Mouse (Mus musculus): ENCODE results near the gene Atp13a5. TPM values are rescaled to one million over a fixed set of nuclear protein-coding genes. Genes with fewer than 3 reads are reported as not detected.

The Atp13a5 gene
- 10 to 100 TPM; 12.5 to 13.0 TPM for total RNA-seq (2021)
- long read RNA-seq, full-length matches to known transcripts = 3 of 5 reads
- long read RNA-seq, partial matches to known transcripts = 0 of 5 reads
- long read RNA-seq, other reads (novel, unspliced or antisense) = 2 of 5 reads

- DNase-seq (ENCODE audit: low spot score in 2 of 2) = no peak
Measured at GRCm38 (mm10) chr16:29378458-29378857, at the start of gene Atp13a5. Atp13a5 (minus strand) TSS chr16:29378732.

- no peak for DNase-seq (ENCODE audit: low spot score in 2 of 2)
Measured at GRCm38 (mm10) chr16:29414822-29415221, 36.3 kb upstream of the Atp13a5 start.

GRCm38 (mm10) chr16:29407319-29407718, 28.8 kb upstream of the Atp13a5 start:
- no peak for DNase-seq (ENCODE audit: low spot score in 2 of 2)

DNA sequence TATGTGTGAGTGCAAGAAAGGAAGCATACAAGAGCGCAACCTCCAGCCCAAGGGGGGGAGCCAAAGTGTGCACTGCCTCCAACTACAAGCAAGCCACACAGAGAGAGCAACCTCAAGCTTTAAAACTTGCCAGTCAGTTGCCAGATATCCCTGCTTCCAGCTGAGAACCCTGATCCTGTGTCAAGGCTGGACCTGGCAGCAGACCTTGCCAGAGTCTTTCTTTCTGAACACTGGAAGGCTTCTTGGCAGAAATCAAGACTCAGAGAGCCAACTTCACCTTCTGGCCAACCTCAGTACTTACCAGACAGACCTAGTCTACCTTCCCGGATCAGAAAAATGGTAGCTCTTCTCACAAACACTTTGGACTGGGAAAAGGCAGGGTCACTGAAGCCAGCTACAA, 20.5 kb upstream of the Atp13a5 start:
- DNase-seq (ENCODE audit: low spot score in 2 of 2) = peak; percentile 5 to 33

GRCm38 (mm10) chr16:29384781-29385180, 6.2 kb upstream of the Atp13a5 start:
- no peak for DNase-seq (ENCODE audit: low spot score in 2 of 2)

DNA sequence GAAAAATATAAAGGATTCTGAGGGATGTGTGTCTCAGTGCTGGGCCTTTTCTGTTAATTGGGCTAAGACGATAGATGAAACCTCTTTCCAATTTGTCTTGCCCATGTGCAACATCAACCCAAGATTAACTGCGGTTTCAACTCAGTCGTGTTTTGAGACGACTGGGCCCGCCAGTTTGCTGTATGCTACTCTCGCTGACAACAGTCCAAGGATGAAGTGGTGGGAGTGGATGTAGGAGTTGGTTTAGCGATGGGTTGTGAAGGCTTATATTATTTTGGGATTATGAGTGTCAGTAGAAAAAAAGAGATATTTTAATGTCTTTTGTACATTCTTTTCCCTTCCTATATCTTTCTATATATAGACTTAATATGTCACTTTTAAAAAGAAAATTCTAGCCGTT, 3.9 kb downstream of the Atp13a5 start:
- no peak for DNase-seq (ENCODE audit: low spot score in 2 of 2)

GRCm38 (mm10) chr16:29331351-29332044, 47.0 kb downstream of the Atp13a5 start:
- DNase-seq (ENCODE audit: low spot score in 2 of 2) = peak in 1 of 2 experiments; percentile 14

GRCm38 (mm10) chr16:29330948-29331347, 47.6 kb downstream of the Atp13a5 start:
- no peak for DNase-seq (ENCODE audit: low spot score in 2 of 2)

GRCm38 (mm10) chr16:29329213-29329612, 49.3 kb downstream of the Atp13a5 start:
- DNase-seq (ENCODE audit: low spot score in 2 of 2) = no peak

DNA sequence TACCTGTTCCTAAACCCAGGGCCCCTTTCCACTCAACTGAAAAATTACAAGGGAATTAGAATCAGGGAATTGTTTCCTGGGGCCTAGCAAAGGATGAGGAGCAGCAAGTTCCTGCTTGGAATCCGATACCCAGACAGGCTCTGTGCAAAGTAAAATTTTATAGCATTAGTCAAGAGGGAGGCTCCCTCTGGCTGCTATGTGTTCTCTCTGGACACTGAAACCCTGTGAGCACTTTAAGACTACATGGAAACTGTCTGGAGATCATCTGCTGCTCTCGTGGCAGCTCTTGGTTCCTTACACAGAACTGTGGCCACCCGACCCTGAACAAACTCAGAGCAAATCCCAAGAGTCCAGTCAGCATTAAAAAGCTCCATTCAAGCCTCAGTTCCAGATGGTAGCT, 50.6 kb downstream of the Atp13a5 start:
- DNase-seq (ENCODE audit: low spot score in 2 of 2) = no peak

DNA sequence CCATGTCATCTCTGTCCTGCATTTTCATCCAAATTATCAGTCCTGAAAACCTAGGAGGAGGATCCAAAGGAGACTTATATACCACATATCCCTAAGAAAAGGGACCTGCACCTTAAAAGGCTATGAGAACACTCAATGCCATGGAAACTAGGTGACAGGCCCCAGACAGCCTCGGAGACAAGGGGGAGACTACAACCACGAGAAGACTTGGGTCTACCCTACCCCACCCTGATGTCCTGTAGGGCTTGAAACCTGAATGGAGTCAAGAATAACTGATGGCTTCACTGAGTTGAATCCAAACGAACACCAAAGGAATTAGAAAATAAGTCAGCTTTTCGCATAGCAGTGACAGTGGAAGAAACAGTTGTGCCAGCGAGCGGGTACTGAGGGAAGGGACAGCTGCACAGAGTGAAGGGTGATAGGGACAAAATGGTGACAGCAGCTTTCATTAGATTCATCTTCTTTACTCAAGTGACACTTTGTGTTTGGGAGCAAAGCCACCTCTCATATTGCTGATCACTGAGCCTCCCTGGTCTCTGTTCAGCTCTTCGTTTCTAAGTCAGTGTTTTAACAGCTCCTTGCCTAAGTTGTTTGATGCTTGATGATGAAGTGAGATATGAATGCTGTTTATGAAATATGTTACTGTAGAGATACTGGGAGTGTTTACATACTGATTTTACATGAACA, 53.2 kb downstream of the Atp13a5 start:
- no peak for DNase-seq (ENCODE audit: low spot score in 2 of 2)

DNA sequence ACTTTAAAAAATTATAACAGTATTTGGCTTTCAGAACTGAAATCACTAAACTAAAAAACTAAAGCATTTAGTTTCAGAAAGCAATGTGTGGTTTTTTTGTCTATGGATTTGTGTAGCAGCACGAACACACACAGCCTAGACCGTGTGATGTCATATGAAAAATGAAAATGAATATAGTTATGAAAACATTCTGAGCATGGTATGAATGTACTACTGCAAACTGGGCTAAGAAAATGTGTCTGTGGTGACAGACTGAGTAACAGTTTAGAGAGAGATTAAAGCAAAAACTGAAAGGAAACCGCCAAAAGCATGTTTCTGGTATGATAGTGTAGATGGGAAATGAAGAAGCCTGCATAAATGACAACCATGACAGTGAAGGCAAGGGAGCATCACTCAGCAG, 57.8 kb downstream of the Atp13a5 start:
- DNase-seq (ENCODE audit: low spot score in 2 of 2) = no peak

DNA sequence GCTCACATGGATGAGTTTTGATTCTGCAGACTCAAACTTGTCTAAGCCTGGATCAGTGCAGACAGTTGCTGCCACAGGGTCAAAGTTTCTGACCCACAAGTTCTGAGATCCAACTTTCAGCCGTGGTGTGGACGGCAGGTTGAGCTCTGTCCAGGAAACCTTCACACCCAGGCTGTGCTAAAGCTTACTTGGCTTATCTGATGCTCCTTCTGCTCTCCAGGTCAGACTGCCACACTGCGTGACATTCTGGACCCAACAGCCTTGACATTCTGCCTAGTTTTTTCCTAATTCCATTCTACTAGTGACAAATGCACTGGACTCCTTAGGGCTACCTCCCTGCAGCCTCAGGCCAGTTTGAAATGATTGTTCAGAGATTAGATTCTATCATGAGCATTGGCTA, 63.1 kb downstream of the Atp13a5 start:
- no peak for DNase-seq (ENCODE audit: low spot score in 2 of 2)

DNA sequence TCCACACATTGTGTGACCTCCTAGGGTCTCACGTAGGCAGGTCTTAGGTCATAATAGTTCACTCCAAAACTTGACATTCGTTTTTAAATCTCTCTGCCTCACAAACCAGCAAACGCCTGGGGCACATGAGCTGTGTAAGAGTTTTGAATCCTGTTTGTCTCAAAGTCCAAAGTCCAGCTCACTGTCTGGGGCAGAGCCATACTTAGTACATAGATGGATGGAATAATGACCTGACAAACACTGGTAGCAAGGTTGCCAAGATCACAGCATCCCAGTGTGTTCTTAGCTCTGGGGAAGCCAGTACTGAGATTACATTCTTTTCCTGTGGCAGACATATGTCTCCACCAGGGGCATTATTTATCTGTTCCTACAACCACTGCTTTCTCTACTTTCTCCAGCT, 63.5 kb downstream of the Atp13a5 start:
- no peak for DNase-seq (ENCODE audit: low spot score in 2 of 2)

DNA sequence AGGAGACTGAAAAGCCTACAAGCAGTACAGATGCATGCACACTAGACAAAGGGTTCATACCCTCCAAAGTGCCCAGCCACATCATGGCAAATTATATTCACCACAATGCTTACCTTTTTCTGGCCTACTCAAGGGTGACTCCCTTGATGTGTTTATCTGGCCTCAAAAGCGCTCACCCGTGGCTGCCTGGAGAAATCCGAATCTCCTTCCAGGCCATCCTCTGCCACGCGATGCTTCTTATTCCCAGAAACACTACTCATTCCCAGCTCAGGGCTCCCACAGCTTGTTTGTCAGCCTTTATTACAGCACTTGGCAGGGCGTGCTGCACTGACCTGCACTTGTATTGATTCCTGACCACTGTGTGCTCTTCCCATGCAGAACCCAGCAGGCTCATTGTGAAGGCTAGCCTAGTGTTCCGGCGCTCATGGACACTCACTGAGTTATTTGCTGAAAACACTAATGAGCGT, 80.9 kb downstream of the Atp13a5 start:
- DNase-seq (ENCODE audit: low spot score in 2 of 2) = no peak

DNA sequence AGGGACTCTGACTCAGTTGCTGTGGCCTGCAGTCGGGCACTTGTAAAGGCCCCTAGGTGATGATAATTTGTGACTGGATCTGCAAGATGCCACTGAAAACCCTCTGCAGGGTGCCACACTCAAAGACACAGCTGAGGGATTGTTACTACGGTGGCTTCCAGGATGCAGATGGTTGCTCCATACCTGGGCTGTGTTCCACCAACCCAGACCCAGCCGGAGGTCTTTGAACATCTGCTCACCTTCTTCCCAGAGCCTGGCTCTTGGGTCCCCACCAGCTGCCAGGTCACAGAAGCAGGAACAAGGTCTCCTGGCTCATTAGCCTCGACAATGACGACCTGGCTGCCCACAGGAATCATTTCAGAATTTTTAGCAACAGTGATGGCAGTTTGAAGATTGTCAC, 97.8 kb downstream of the Atp13a5 start:
- no peak for DNase-seq (ENCODE audit: low spot score in 2 of 2)

GRCm38 (mm10) chr16:29254325-29254724, 124.2 kb downstream of the Atp13a5 start:
- no peak for DNase-seq (ENCODE audit: low spot score in 2 of 2)

- no peak for DNase-seq (ENCODE audit: low spot score in 2 of 2)
Measured at GRCm38 (mm10) chr16:29235951-29236350, 142.6 kb downstream of the Atp13a5 start.

DNA sequence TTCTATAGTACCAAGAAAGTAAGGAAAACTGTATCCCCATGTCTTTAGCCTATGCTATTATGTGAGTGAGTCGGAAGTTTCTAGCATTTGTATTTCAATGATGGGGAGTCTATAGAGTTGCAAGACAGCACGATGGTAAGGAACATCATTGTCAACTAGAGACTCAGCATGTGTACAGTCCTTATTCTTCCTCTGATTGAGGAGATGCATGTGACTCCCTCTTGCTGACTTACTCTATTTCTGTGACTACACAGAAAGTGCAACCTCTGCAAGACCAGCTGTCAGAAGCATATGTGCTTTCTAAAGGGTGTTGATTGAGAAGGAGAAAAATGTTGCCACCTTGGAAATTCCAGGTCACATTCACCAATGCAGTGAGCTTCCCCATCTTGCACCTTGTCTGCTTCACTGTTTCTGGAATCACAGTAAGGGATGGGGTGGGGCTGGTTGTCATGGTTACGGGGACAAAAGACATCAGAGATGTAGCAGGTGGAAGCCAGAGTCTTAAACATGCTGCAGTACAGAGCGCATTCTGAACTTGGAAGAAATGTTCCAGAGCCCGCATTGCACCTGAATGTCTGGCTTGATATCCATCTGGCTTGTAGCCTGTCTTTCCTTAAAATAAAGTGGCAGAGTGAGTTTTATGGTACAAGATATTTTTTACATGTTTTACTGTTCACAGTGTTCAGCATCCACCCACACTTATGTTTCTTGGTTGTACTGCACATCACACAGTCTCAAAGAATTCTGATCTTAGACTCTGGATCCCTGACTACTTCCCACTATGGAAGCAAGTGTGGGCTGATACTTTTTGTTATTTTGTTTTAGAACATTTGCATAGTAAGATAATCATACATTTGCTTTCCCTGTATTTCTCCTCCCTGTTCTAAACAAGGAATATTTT, 161.9 kb downstream of the Atp13a5 start:
- DNase-seq (ENCODE audit: low spot score in 2 of 2) = peak in 1 of 2 experiments; percentile 24

- peak; percentile 36 to 58 for DNase-seq (ENCODE audit: low spot score in 2 of 2)
Measured at GRCm38 (mm10) chr16:29209605-29210411, 168.7 kb downstream of the Atp13a5 start, which contains the start of gene Hrasls. Hrasls (plus strand) TSS chr16:29209695.

GRCm38 (mm10) chr16:29208841-29209240, 169.7 kb downstream of the Atp13a5 start:
- DNase-seq (ENCODE audit: low spot score in 2 of 2) = no peak

All from layer of hippocampus, postnatal 10 days (tissue).